Mouse (Mus musculus) testis, postnatal 14 days (tissue): ENCODE measurements around the gene Shisal2a.
"Not testable (repeated sequence)": the region's sequence is repeated elsewhere in the genome, so short reads cannot be mapped to it uniquely, and the experiment has no call there.

Source experiments
- DNase-seq: peaks from one replicate; pipeline ENCODE4 v3.0.0; 2021; ENCODE audit warnings: low spot score

The Shisal2a gene

GRCm38 (mm10) chr4:108372166-108372565, 11.0 kb downstream of the Shisal2a start:
- DNase-seq = no peak

- DNase-seq = no peak
Observed at GRCm38 (mm10) chr4:108371421-108371820, 11.7 kb downstream of the Shisal2a start.

GRCm38 (mm10) chr4:108370409-108370808, 12.7 kb downstream of the Shisal2a start:
- DNase-seq = no peak

GRCm38 (mm10) chr4:108369254-108369653, 13.9 kb downstream of the Shisal2a start:
- DNase-seq = no peak

GRCm38 (mm10) chr4:108364111-108364476, 19.1 kb downstream of the Shisal2a start:
- no peak for DNase-seq

GRCm38 (mm10) chr4:108363355-108364110, 19.6 kb downstream of the Shisal2a start:
- no peak for DNase-seq

GRCm38 (mm10) chr4:108362321-108363261, 20.6 kb downstream of the Shisal2a start:
- no peak for DNase-seq

GRCm38 (mm10) chr4:108360136-108361055, 22.8 kb downstream of the Shisal2a start:
- peak; percentile 67 for DNase-seq

GRCm38 (mm10) chr4:108358498-108358897, 24.7 kb downstream of the Shisal2a start:
- no peak for DNase-seq

GRCm38 (mm10) chr4:108357458-108357857, 25.7 kb downstream of the Shisal2a start:
- DNase-seq = no peak

- DNase-seq = not testable (repeated sequence)
Observed at GRCm38 (mm10) chr4:108353591-108353990, 29.6 kb downstream of the Shisal2a start.

- no peak for DNase-seq
Observed at GRCm38 (mm10) chr4:108350819-108351218, 32.3 kb downstream of the Shisal2a start.

GRCm38 (mm10) chr4:108349836-108350547, 33.2 kb downstream of the Shisal2a start:
- no peak for DNase-seq

- no peak for DNase-seq
Observed at GRCm38 (mm10) chr4:108349064-108349463, 34.1 kb downstream of the Shisal2a start.

- DNase-seq = no peak
Observed at GRCm38 (mm10) chr4:108348256-108348875, 34.8 kb downstream of the Shisal2a start.

GRCm38 (mm10) chr4:108347111-108347510, 36.0 kb downstream of the Shisal2a start:
- DNase-seq = no peak

- DNase-seq = no peak
Observed at GRCm38 (mm10) chr4:108345826-108346225, 37.3 kb downstream of the Shisal2a start.

GRCm38 (mm10) chr4:108344631-108345083, 38.5 kb downstream of the Shisal2a start:
- DNase-seq = no peak

GRCm38 (mm10) chr4:108339277-108339690, 43.9 kb downstream of the Shisal2a start:
- no peak for DNase-seq

GRCm38 (mm10) chr4:108338811-108339210, 44.3 kb downstream of the Shisal2a start:
- no peak for DNase-seq

- DNase-seq = no peak
Observed at GRCm38 (mm10) chr4:108338321-108338733, 44.8 kb downstream of the Shisal2a start.
